Mouse (Mus musculus) heart, postnatal 25 days (tissue): ENCODE results near the gene Acap1. TPM values are rescaled to one million over a fixed set of nuclear protein-coding genes. Genes with fewer than 3 reads are reported as not detected.
"Not testable (repeated sequence)": the region's sequence is repeated elsewhere in the genome, so short reads cannot be mapped to it uniquely, and the experiment has no call there.

Experiments used
- DNase-seq: peaks from one replicate; pipeline ENCODE4 v3.0.0; 2022; ENCODE audit warnings: low spot score
- intact Hi-C: fragments of 180-260 bp; cut with DNase I; formaldehyde crosslinking; loops from one replicate; pipeline ENCODE4 v1.15.1; 2025
- total RNA-seq, 2 experiments: library from RNA; stranded (reverse); gene quantifications; 2 replicates each; pipeline ENCODE4 v1.2.3; 2021

Acap1 gene
- total RNA-seq, 2 experiments from 2014 or later: 0.88 to 1.1 TPM

GRCm38 (mm10) chr11:69880853-69881603 lies 14.3 kb downstream of the Acap1 start, which contains the start of gene Kctd11:
Gene Kctd11, minus strand, starts transcription at chr11:69881406.
- intact Hi-C loops: loop anchor here (2.0 kb wide), 1 partner anchor 38 kb away; no protein-coding TSS in a partner anchor
- DNase-seq: peak; percentile 95

GRCm38 (mm10) chr11:69880506-69880852 lies 14.9 kb downstream of the Acap1 start:
- DNase-seq: no peak
- intact Hi-C loops: loop anchor here (2.0 kb wide), 1 partner anchor 38 kb away; no protein-coding TSS in a partner anchor

GRCm38 (mm10) chr11:69879711-69880110 lies 15.6 kb downstream of the Acap1 start:
- intact Hi-C loops: loop anchor here (2.0 to 10.0 kb wide), 4 partner anchors 39 to 225 kb away; partner anchors contain the start of genes Senp3, Sox15 and Tnfsf13
- DNase-seq: no peak

GRCm38 (mm10) chr11:69878952-69879351 lies 16.4 kb downstream of the Acap1 start:
- DNase-seq: no peak
- intact Hi-C loops: loop anchor here (2.0 to 10.0 kb wide), 3 partner anchors 72 to 224 kb away; partner anchors contain the start of genes Senp3, Sox15 and Tnfsf13

- intact Hi-C loops: loop anchor here (2.0 to 10.0 kb wide), 3 partner anchors 72 to 224 kb away; partner anchors contain the start of genes Senp3, Sox15 and Tnfsf13
- no peak for DNase-seq
Measured at GRCm38 (mm10) chr11:69878399-69878798, 16.9 kb downstream of the Acap1 start.

- intact Hi-C loops: loop anchor here (2.0 to 10.0 kb wide), 7 partner anchors 23 to 223 kb away; partner anchors contain the start of genes Senp3, Sox15 and Tnfsf13
- DNase-seq: no peak
Measured at GRCm38 (mm10) chr11:69877878-69878277, 17.5 kb downstream of the Acap1 start, which contains the start of gene Tmem95. Gene Tmem95, minus strand, starts transcription at chr11:69878018.

- intact Hi-C loops: loop anchor here (2.0 to 10.0 kb wide), 6 partner anchors 22 to 222 kb away; partner anchors contain the start of genes Senp3, Sox15 and Tnfsf13
- peak; percentile 78 for DNase-seq
Measured at GRCm38 (mm10) chr11:69876867-69877266, 18.5 kb downstream of the Acap1 start.

- DNase-seq: peak; percentile 72
- intact Hi-C loops: loop anchor here (2.0 to 10.0 kb wide), 6 partner anchors 21 to 221 kb away; partner anchors contain the start of genes Senp3, Sox15 and Tnfsf13
Measured at GRCm38 (mm10) chr11:69876186-69876585, 19.2 kb downstream of the Acap1 start.

- intact Hi-C loops: loop anchor here (10.0 kb wide), 2 partner anchors 188 to 218 kb away; partner anchors contain the start of genes Senp3, Sox15 and Tnfsf13
Measured at GRCm38 (mm10) chr11:69872451-69872850, 22.9 kb downstream of the Acap1 start.

GRCm38 (mm10) chr11:69871822-69872221 lies 23.5 kb downstream of the Acap1 start:
- no peak for DNase-seq
- intact Hi-C loops: loop anchor here (10.0 kb wide), 2 partner anchors 187 to 217 kb away; partner anchors contain the start of genes Senp3, Sox15 and Tnfsf13

More at GRCm38 (mm10) chr11:69872451-69872850, 22.9 kb downstream of the Acap1 start:
- no peak for DNase-seq

GRCm38 (mm10) chr11:69870289-69871069 lies 24.9 kb downstream of the Acap1 start:
- no peak for DNase-seq
- intact Hi-C loops: loop anchor here (10.0 kb wide), 2 partner anchors 186 to 216 kb away; partner anchors contain the start of genes Senp3, Sox15 and Tnfsf13

GRCm38 (mm10) chr11:69867335-69867734 lies 28.0 kb downstream of the Acap1 start:
- intact Hi-C loops: no loop called here
- DNase-seq: no peak

GRCm38 (mm10) chr11:69865561-69865960 lies 29.8 kb downstream of the Acap1 start:
- intact Hi-C loops: no loop called here
- no peak for DNase-seq

- intact Hi-C loops: no loop called here
- no peak for DNase-seq
Measured at GRCm38 (mm10) chr11:69864138-69864860, 31.0 kb downstream of the Acap1 start.

- intact Hi-C loops, DNase-seq: not testable (repeated sequence)
Measured at GRCm38 (mm10) chr11:69863729-69864128, 31.6 kb downstream of the Acap1 start.

- intact Hi-C loops: no loop called here
- no peak for DNase-seq
Measured at GRCm38 (mm10) chr11:69858113-69858998, 37.0 kb downstream of the Acap1 start, which contains the start of gene Tnk1. Gene Tnk1, minus strand, starts transcription at chr11:69858730.

- DNase-seq: no peak
- intact Hi-C loops: loop anchor here (2.0 kb wide), 1 partner anchor 21 kb away; no protein-coding TSS in a partner anchor
Measured at GRCm38 (mm10) chr11:69855347-69855746, 40.0 kb downstream of the Acap1 start.

- intact Hi-C loops: loop anchor here (2.0 kb wide), 1 partner anchor 22 kb away; no protein-coding TSS in a partner anchor
- no peak for DNase-seq
Measured at GRCm38 (mm10) chr11:69854680-69855079, 40.7 kb downstream of the Acap1 start.
